Mouse (Mus musculus): Measurements from ENCODE around the gene Yars. TPM values are rescaled to one million over a fixed set of nuclear protein-coding genes. Genes with fewer than 3 reads are reported as not detected.

Yars gene
- polyA plus RNA-seq, 1 experiment: 11.9 TPM

DNA sequence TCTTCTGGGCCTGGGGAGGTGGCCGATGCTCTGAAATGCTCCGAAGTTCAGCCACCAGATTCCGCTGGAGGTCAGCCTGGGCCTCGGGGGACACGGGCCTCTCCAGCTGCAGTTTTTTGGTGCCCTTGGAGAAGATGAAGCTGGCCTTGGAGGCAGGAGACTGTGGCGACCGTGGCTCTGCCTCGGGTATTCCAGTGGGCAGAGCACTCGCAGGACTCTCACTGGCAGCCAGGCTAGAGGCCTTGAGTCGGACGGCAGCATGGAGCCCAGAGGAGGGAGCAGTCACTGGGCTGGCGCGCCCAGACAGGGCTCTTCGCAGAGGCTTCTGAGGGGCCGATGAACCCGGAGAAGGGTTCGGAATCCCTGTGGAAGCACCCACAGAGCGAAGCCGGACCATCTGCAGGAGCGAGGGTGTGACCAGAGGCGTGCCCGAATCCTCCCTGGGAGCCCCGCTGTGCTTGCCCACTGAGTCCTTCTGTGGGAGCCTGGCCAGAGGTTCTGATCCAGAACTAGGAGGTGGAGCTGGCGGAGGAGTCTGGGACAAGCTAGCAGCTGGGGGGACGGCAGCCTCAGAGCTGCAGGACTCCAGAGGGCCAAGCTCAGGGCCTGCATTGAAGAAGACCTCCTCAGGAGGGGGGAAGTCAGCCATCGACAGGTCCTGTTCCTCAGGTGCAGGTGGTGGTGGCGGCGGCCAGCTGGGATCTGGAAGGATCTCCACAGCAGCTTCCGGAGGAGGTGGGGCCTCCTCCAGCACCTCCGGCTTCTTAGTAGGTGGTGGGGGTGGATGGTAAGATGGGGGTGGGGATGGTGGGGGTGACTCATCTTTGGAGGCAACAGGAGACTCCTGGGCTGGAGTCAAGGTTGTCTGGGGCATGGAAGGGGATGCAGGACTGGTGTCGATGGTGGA, 32.7 kb downstream of the Yars start:
- H3K36me3 ChIP-seq (ENCODE audit: control insufficient read depth, insufficient read depth, low read length): peaks cover 5% of the 10 kb centered on the region; the same call in 1 of the 2 replicates
- peaks cover 10% of the 10 kb centered on the region for H3K4me1 ChIP-seq (ENCODE audit: control insufficient read depth, insufficient read depth, low read length)

GRCm38 (mm10) chr4:129223421-129224281, 34.1 kb downstream of the Yars start:
- no peaks in the 10 kb centered on the region for H3K27me3 ChIP-seq (ENCODE audit: control insufficient read depth, insufficient read depth, low read length)
- peaks cover 2% of the 10 kb centered on the region; the same call in 1 of the 2 replicates for H3K36me3 ChIP-seq (ENCODE audit: control insufficient read depth, insufficient read depth, low read length)
- TF ChIP-seq POLR2A (IDR thresholded peaks at IDR 0.05; ENCODE audit: control insufficient read depth, low read depth, low read length) (no peak), CTCF (IDR thresholded peaks at IDR 0.05; ENCODE audit: control insufficient read depth, insufficient read depth, insufficient replicate concordance, low read depth, low read length) (no peak)
- H3K4me3 ChIP-seq (ENCODE audit: control insufficient read depth, low read depth, low read length): peak overlapping the region; percentile 23
- H3K27ac ChIP-seq (ENCODE audit: control insufficient read depth, insufficient read depth, low read depth, low read length): no peak overlapping the region
- peaks cover 10% of the 10 kb centered on the region for H3K4me1 ChIP-seq (ENCODE audit: control insufficient read depth, insufficient read depth, low read length)

More for the DNA sequence above, 32.7 kb downstream of the Yars start:
- H3K27me3 ChIP-seq (ENCODE audit: control insufficient read depth, insufficient read depth, low read length): no peaks in the 10 kb centered on the region
- TF ChIP-seq POLR2A (IDR thresholded peaks at IDR 0.05; ENCODE audit: control insufficient read depth, low read depth, low read length) (no peak), CTCF (IDR thresholded peaks at IDR 0.05; ENCODE audit: control insufficient read depth, insufficient read depth, insufficient replicate concordance, low read depth, low read length) (no peak)
- no peak overlapping the region for H3K27ac ChIP-seq (ENCODE audit: control insufficient read depth, insufficient read depth, low read depth, low read length)
- no peak overlapping the region for H3K4me3 ChIP-seq (ENCODE audit: control insufficient read depth, low read depth, low read length)

GRCm38 (mm10) chr4:129225315-129225714, 35.8 kb downstream of the Yars start:
- no peak for TF ChIP-seq POLR2A (IDR thresholded peaks at IDR 0.05; ENCODE audit: control insufficient read depth, low read depth, low read length)
- no peak for TF ChIP-seq CTCF (IDR thresholded peaks at IDR 0.05; ENCODE audit: control insufficient read depth, insufficient read depth, insufficient replicate concordance, low read depth, low read length)
- Histone ChIP-seq H3K4me3 (ENCODE audit: control insufficient read depth, low read depth, low read length) (no peak overlapping the region), H3K36me3 (ENCODE audit: control insufficient read depth, insufficient read depth, low read length) (no peaks in the 10 kb centered on the region), H3K27me3 (ENCODE audit: control insufficient read depth, insufficient read depth, low read length) (no peaks in the 10 kb centered on the region), H3K4me1 (ENCODE audit: control insufficient read depth, insufficient read depth, low read length) (peaks cover 10% of the 10 kb centered on the region), H3K27ac (ENCODE audit: control insufficient read depth, insufficient read depth, low read depth, low read length) (no peak overlapping the region)

GRCm38 (mm10) chr4:129226441-129226963, 36.9 kb downstream of the Yars start:
- no peak for TF ChIP-seq POLR2A (IDR thresholded peaks at IDR 0.05; ENCODE audit: control insufficient read depth, low read depth, low read length)
- no peak for TF ChIP-seq CTCF (IDR thresholded peaks at IDR 0.05; ENCODE audit: control insufficient read depth, insufficient read depth, insufficient replicate concordance, low read depth, low read length)
- Histone ChIP-seq H3K4me3 (ENCODE audit: control insufficient read depth, low read depth, low read length) (no peak overlapping the region), H3K27me3 (ENCODE audit: control insufficient read depth, insufficient read depth, low read length) (no peaks in the 10 kb centered on the region), H3K27ac (ENCODE audit: control insufficient read depth, insufficient read depth, low read depth, low read length) (no peak overlapping the region), H3K36me3 (ENCODE audit: control insufficient read depth, insufficient read depth, low read length) (no peaks in the 10 kb centered on the region), H3K4me1 (ENCODE audit: control insufficient read depth, insufficient read depth, low read length) (peaks cover 10% of the 10 kb centered on the region)

- TF ChIP-seq POLR2A (IDR thresholded peaks at IDR 0.05; ENCODE audit: control insufficient read depth, low read depth, low read length): no peak
- no peaks in the 10 kb centered on the region for H3K27me3 ChIP-seq (ENCODE audit: control insufficient read depth, insufficient read depth, low read length)
- H3K27ac ChIP-seq (ENCODE audit: control insufficient read depth, insufficient read depth, low read depth, low read length): no peak overlapping the region
- H3K36me3 ChIP-seq (ENCODE audit: control insufficient read depth, insufficient read depth, low read length): no peaks in the 10 kb centered on the region
- H3K4me1 ChIP-seq (ENCODE audit: control insufficient read depth, insufficient read depth, low read length): peaks cover 10% of the 10 kb centered on the region
- no peak overlapping the region for H3K4me3 ChIP-seq (ENCODE audit: control insufficient read depth, low read depth, low read length)
Measured at GRCm38 (mm10) chr4:129227170-129227984, 37.8 kb downstream of the Yars start.

DNA sequence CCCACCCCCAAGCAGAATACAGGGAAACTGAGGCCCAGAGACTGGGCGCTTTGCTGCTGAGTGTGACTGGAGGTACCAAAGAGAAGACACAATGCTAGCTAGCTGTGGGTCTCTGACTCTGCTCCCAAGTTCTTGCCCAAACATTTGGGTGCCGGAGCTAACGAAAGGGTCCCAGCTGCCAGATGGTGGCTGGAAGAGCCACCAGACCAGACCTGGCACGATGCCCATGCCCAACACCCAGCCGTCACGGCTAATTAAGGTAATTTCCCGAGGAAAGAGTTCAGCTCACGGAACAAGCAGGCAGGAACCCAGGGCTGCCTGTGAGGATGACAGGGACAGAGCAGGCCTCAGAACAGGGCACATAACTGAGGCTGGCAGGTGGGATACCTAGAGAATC, 38.4 kb downstream of the Yars start:
- H3K27me3 ChIP-seq (ENCODE audit: control insufficient read depth, insufficient read depth, low read length): no peaks in the 10 kb centered on the region
- no peaks in the 10 kb centered on the region for H3K36me3 ChIP-seq (ENCODE audit: control insufficient read depth, insufficient read depth, low read length)
- TF ChIP-seq CTCF (IDR thresholded peaks at IDR 0.05; ENCODE audit: control insufficient read depth, insufficient read depth, insufficient replicate concordance, low read depth, low read length): no peak
- TF ChIP-seq POLR2A (IDR thresholded peaks at IDR 0.05; ENCODE audit: control insufficient read depth, low read depth, low read length): no peak
- H3K4me1 ChIP-seq (ENCODE audit: control insufficient read depth, insufficient read depth, low read length): peaks cover 8% of the 10 kb centered on the region
- H3K4me3 ChIP-seq (ENCODE audit: control insufficient read depth, low read depth, low read length): no peak overlapping the region
- H3K27ac ChIP-seq (ENCODE audit: control insufficient read depth, insufficient read depth, low read depth, low read length): no peak overlapping the region

All from testis, adult 2 months (tissue).